Mouse (Mus musculus): Measurements from ENCODE around the gene Elf1. TPM values are rescaled to one million over a fixed set of nuclear protein-coding genes. Genes with fewer than 3 reads are reported as not detected.
"Not testable (repeated sequence)": the region's sequence is repeated elsewhere in the genome, so short reads cannot be mapped to it uniquely, and the experiment has no call there.

Elf1 gene
- polyA plus RNA-seq, 1 experiment from 2014 or later: 3.7 TPM

GRCm38 (mm10) chr14:79521471-79522117 is 40.6 kb downstream of the Elf1 start:
- H3K36me3 ChIP-seq (ENCODE audit: control insufficient read depth, insufficient read depth, low read length): no peaks in the 10 kb centered on the region
- no peaks in the 10 kb centered on the region for H3K4me1 ChIP-seq (ENCODE audit: control insufficient read depth, insufficient read depth, low read length)
- no peaks in the 10 kb centered on the region for H3K27me3 ChIP-seq (ENCODE audit: control insufficient read depth, insufficient read depth, low read length)
- 81% methylated on average over 6 of the region's 6 CpGs for WGBS
- no peak overlapping the region for H3K4me2 ChIP-seq (ENCODE audit: low read length)
- no peak overlapping the region for H3K4me3 ChIP-seq (replicated peaks; ENCODE audit: low read depth, low read length)
- no peaks in the 10 kb centered on the region for H3K9me3 ChIP-seq (ENCODE audit: control insufficient read depth, low read length)
- no peak overlapping the region for H3K27ac ChIP-seq (replicated peaks; ENCODE audit: low read depth, low read length)
- no peak for DNase-seq
- ATAC-seq (ENCODE audit: low FRiP score, low TSS enrichment): no peak
- H3K9ac ChIP-seq (replicated peaks; ENCODE audit: low read length): no peak overlapping the region

GRCm38 (mm10) chr14:79522387-79522786 is 41.4 kb downstream of the Elf1 start:
- Histone ChIP-seq H3K9me3 (ENCODE audit: control insufficient read depth, low read length) (no peaks in the 10 kb centered on the region), H3K36me3 (ENCODE audit: control insufficient read depth, insufficient read depth, low read length) (no peaks in the 10 kb centered on the region), H3K9ac (replicated peaks; ENCODE audit: low read length) (no peak overlapping the region), H3K27me3 (ENCODE audit: control insufficient read depth, insufficient read depth, low read length) (no peaks in the 10 kb centered on the region), H3K4me3 (replicated peaks; ENCODE audit: low read depth, low read length) (no peak overlapping the region), H3K4me1 (ENCODE audit: control insufficient read depth, insufficient read depth, low read length) (no peaks in the 10 kb centered on the region), H3K27ac (replicated peaks; ENCODE audit: low read depth, low read length) (no peak overlapping the region), H3K4me2 (ENCODE audit: low read length) (no peak overlapping the region)
- no peak for ATAC-seq (ENCODE audit: low FRiP score, low TSS enrichment)
- DNase-seq: no peak
- WGBS: 95% methylated on average over 9 of the region's 9 CpGs

GRCm38 (mm10) chr14:79526106-79526505 is 45.1 kb downstream of the Elf1 start:
- not testable (repeated sequence) for ATAC-seq (ENCODE audit: low FRiP score, low TSS enrichment); DNase-seq; H3K9me3 ChIP-seq (ENCODE audit: control insufficient read depth, low read length); H3K36me3 ChIP-seq (ENCODE audit: control insufficient read depth, insufficient read depth, low read length); H3K4me1 ChIP-seq (ENCODE audit: control insufficient read depth, insufficient read depth, low read length); H3K9ac ChIP-seq (replicated peaks; ENCODE audit: low read length); H3K27me3 ChIP-seq (ENCODE audit: control insufficient read depth, insufficient read depth, low read length); H3K4me3 ChIP-seq (replicated peaks; ENCODE audit: low read depth, low read length); H3K4me2 ChIP-seq (ENCODE audit: low read length); H3K27ac ChIP-seq (replicated peaks; ENCODE audit: low read depth, low read length)
- 92% methylated on average over 12 of the region's 12 CpGs for WGBS

- Histone ChIP-seq H3K27ac (replicated peaks; ENCODE audit: low read depth, low read length) (no peak overlapping the region), H3K4me1 (ENCODE audit: control insufficient read depth, insufficient read depth, low read length) (no peaks in the 10 kb centered on the region), H3K36me3 (ENCODE audit: control insufficient read depth, insufficient read depth, low read length) (no peaks in the 10 kb centered on the region), H3K9me3 (ENCODE audit: control insufficient read depth, low read length) (no peaks in the 10 kb centered on the region), H3K4me3 (replicated peaks; ENCODE audit: low read depth, low read length) (no peak overlapping the region), H3K9ac (replicated peaks; ENCODE audit: low read length) (no peak overlapping the region), H3K27me3 (ENCODE audit: control insufficient read depth, insufficient read depth, low read length) (no peaks in the 10 kb centered on the region), H3K4me2 (ENCODE audit: low read length) (no peak overlapping the region)
- ATAC-seq (ENCODE audit: low FRiP score, low TSS enrichment) (no peak), DNase-seq (no peak)
- 79% methylated on average over 6 of the region's 6 CpGs for WGBS
Observed at GRCm38 (mm10) chr14:79527704-79528103, 46.7 kb downstream of the Elf1 start.

- Histone ChIP-seq H3K9me3 (ENCODE audit: control insufficient read depth, low read length) (no peaks in the 10 kb centered on the region), H3K4me2 (ENCODE audit: low read length) (no peak overlapping the region), H3K4me1 (ENCODE audit: control insufficient read depth, insufficient read depth, low read length) (no peaks in the 10 kb centered on the region), H3K9ac (replicated peaks; ENCODE audit: low read length) (no peak overlapping the region), H3K36me3 (ENCODE audit: control insufficient read depth, insufficient read depth, low read length) (no peaks in the 10 kb centered on the region), H3K27me3 (ENCODE audit: control insufficient read depth, insufficient read depth, low read length) (no peaks in the 10 kb centered on the region), H3K4me3 (replicated peaks; ENCODE audit: low read depth, low read length) (no peak overlapping the region), H3K27ac (replicated peaks; ENCODE audit: low read depth, low read length) (no peak overlapping the region)
- whole genome bisulfite sequencing: 79% methylated on average over 10 of the region's 10 CpGs
- ATAC-seq (ENCODE audit: low FRiP score, low TSS enrichment) (no peak), DNase-seq (no peak)
Observed at GRCm38 (mm10) chr14:79529581-79530554, 48.9 kb downstream of the Elf1 start.

- no peak overlapping the region for H3K4me2 ChIP-seq (ENCODE audit: low read length)
- WGBS: 89% methylated on average over 6 of the region's 6 CpGs
- H3K9me3 ChIP-seq (ENCODE audit: control insufficient read depth, low read length): no peaks in the 10 kb centered on the region
- no peaks in the 10 kb centered on the region for H3K36me3 ChIP-seq (ENCODE audit: control insufficient read depth, insufficient read depth, low read length)
- no peak for DNase-seq
- no peak overlapping the region for H3K27ac ChIP-seq (replicated peaks; ENCODE audit: low read depth, low read length)
- no peak overlapping the region for H3K9ac ChIP-seq (replicated peaks; ENCODE audit: low read length)
- no peaks in the 10 kb centered on the region for H3K27me3 ChIP-seq (ENCODE audit: control insufficient read depth, insufficient read depth, low read length)
- no peak for ATAC-seq (ENCODE audit: low FRiP score, low TSS enrichment)
- H3K4me3 ChIP-seq (replicated peaks; ENCODE audit: low read depth, low read length): no peak overlapping the region
- H3K4me1 ChIP-seq (ENCODE audit: control insufficient read depth, insufficient read depth, low read length): no peaks in the 10 kb centered on the region
Observed at GRCm38 (mm10) chr14:79530761-79531160, 49.8 kb downstream of the Elf1 start.

- Histone ChIP-seq H3K4me1 (ENCODE audit: control insufficient read depth, insufficient read depth, low read length) (no peaks in the 10 kb centered on the region), H3K27ac (replicated peaks; ENCODE audit: low read depth, low read length) (no peak overlapping the region), H3K4me2 (ENCODE audit: low read length) (no peak overlapping the region), H3K9ac (replicated peaks; ENCODE audit: low read length) (no peak overlapping the region), H3K4me3 (replicated peaks; ENCODE audit: low read depth, low read length) (no peak overlapping the region), H3K9me3 (ENCODE audit: control insufficient read depth, low read length) (no peaks in the 10 kb centered on the region), H3K36me3 (ENCODE audit: control insufficient read depth, insufficient read depth, low read length) (no peaks in the 10 kb centered on the region), H3K27me3 (ENCODE audit: control insufficient read depth, insufficient read depth, low read length) (no peaks in the 10 kb centered on the region)
- ATAC-seq (ENCODE audit: low FRiP score, low TSS enrichment) (no peak), DNase-seq (no peak)
- WGBS: 90% methylated on average over 8 of the region's 8 CpGs
Observed at GRCm38 (mm10) chr14:79532036-79532776, 51.2 kb downstream of the Elf1 start.

GRCm38 (mm10) chr14:79533350-79533749 is 52.4 kb downstream of the Elf1 start:
- DNase-seq: no peak
- Histone ChIP-seq H3K4me3 (replicated peaks; ENCODE audit: low read depth, low read length) (no peak overlapping the region), H3K4me2 (ENCODE audit: low read length) (no peak overlapping the region), H3K27ac (replicated peaks; ENCODE audit: low read depth, low read length) (no peak overlapping the region), H3K36me3 (ENCODE audit: control insufficient read depth, insufficient read depth, low read length) (no peaks in the 10 kb centered on the region), H3K4me1 (ENCODE audit: control insufficient read depth, insufficient read depth, low read length) (no peaks in the 10 kb centered on the region), H3K9me3 (ENCODE audit: control insufficient read depth, low read length) (no peaks in the 10 kb centered on the region), H3K27me3 (ENCODE audit: control insufficient read depth, insufficient read depth, low read length) (no peaks in the 10 kb centered on the region), H3K9ac (replicated peaks; ENCODE audit: low read length) (no peak overlapping the region)
- ATAC-seq (ENCODE audit: low FRiP score, low TSS enrichment): no peak
- WGBS: 97% methylated on average over 1 of the region's 1 CpGs

Data from midbrain, embryonic 14.5 days (tissue).